Mouse (Mus musculus) gastrocnemius, adult 18-20 months (tissue): ENCODE results near the gene Rsf1. TPM values are rescaled to one million over a fixed set of nuclear protein-coding genes. Genes with fewer than 3 reads are reported as not detected.

Source experiments
- DNase-seq: peaks from one replicate; pipeline ENCODE4 v3.0.0; 2021; ENCODE audit warnings: low spot score
- long read RNA-seq, 2 experiments: library from polyadenylated mRNA; stranded (forward); transcript quantifications; one replicate each; pipeline ENCODE4 v2.0.0; 2021
- total RNA-seq, 2 experiments: library from RNA; stranded (reverse); gene quantifications; 2 replicates each; pipeline ENCODE4 v1.2.3; 2021

Rsf1 gene
- 10 to 100 TPM; 13.1 to 16.2 TPM for total RNA-seq
- long read RNA-seq, experiment 1, full-length matches to known transcripts: 3 of 4 reads
- long read RNA-seq, experiment 1, partial matches to known transcripts: 1 of 4 reads
- long read RNA-seq, experiment 1, other reads (novel, unspliced or antisense): 0 of 4 reads
- long read RNA-seq, experiment 2, full-length matches to known transcripts: 5 of 7 reads
- long read RNA-seq, experiment 2, partial matches to known transcripts: 0 of 7 reads
- long read RNA-seq, experiment 2, other reads (novel, unspliced or antisense): 2 of 7 reads

DNA sequence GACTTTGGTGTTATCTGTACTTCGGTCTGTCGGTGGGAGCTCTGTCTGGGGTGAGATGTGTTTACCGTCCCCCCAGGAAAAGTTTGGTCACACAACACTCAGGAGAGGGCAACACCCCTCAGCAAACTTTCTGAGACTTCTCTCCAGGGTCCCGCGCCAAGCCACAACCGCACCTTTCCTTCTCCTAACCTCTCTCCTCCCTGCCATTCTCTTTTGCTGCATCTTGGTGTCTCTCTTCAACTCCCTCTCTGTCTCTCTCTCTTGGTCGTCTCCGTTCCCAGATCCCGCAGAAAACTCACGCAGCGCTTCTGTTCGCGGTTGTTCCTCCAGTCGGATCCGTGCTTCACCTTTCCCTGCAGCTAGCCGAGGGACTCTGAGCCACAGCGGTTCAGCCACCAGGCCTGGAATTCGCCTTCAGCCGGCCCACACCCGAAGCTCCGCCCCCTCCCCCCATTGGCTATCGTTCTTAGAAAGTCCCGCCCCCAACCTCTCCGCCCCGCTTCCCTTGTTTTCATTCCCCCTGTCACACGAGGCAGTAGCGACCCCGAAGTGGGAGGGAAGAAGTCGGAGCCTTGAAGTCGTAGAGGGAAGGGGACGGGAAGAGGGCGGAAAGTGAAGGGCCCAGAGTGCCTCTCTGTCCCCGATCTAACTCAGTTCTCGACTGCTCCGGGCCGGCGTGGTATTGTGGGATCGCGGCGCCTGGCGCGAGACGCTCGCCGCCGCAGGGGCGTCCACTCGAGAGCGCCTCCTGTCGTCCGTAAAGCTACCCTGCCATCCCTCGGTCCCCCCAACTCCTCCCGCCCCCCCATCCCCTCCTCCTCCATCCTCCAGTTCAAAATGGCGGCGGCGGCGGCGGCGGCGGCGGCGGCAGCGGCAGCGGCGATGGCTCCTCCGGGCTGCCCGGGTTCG is at the start of gene Rsf1, which contains the start of gene Aamdc:
Gene Rsf1, plus strand, starts transcription at position 823 of the 909 bp plus-strand sequence.
Gene Aamdc, minus strand, starts transcription at position 431 of the 909 bp plus-strand sequence.
- DNase-seq: peak; percentile 94

DNA sequence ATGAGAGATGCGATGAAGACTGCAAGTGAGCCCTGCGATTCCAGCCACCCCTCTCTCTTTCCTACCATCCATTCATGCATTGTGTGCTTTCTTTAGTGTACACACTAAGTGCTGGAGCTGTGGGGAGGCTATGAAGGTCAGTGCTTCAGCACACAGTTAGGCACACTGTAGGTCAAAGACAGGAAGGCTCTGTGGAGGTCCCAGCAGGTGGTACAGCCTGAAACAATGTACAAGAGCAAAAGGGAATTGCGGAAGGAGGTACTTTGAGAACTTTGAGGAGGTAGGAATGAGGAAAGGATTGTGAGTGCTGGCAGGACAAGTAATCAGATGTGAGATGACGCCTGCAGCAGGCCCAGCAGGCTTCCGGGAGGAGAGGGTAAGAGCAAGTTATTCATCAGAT is 44.2 kb upstream of the Rsf1 start:
- DNase-seq: no peak

DNA sequence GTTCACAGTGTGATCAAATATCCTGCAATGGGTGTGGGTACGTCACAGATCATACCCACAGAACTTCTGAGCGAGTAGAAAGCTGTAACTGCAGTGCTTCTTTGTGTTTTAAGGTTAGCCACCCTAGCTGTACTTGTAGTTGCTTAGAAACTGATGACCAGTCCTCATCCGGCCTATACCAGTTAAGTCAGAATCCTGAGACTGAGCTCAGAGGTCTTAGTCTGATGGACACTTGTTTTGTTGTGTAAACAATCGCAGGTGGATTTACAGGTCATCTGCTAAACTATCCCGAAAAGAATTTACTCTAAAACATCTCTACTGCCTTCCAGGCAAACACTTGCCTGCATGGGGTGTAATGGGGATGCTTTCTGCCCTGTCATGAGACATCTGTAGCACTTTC is 43.1 kb upstream of the Rsf1 start:
- DNase-seq: no peak

DNA sequence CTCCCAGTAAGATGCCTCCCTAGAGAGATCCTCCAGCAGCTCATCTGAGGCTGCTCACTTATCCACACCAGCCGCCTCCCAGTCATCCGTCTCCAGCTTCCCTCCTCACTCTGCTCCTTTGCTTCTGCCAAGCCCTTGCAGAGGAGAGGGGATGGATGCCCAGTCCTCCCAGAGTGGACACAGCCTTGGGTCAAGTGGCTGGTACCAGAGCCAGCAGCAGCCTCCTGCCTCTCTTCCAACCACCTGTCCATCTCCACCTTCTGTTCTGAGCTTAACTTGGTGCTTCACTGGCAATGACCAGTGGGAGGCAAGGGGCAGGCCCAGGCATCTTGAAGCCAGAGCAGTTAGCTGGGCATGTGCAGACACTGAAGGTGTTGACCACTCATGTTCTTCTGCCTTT is 33.2 kb upstream of the Rsf1 start:
- DNase-seq: peak; percentile 68

DNA sequence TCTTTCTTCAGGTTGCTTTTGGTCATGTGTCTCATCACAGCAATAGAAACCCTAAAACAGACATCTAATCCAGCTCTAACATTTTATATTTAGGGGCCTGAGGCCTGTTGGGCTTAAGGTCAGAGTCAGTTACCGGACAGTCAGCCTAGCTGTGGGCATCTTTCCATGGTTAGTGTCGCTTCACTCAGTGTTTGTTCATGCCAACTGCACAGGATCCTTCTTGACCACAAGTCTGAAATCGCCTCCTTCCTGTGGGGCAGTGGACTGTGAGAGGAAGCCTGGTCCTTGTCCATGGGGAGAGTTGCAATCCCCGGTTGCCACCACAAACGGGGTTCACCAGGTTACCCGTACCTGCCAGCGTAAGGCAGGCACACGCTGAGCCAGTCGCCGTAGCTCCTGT is 30.4 kb upstream of the Rsf1 start:
- DNase-seq: peak; percentile 39

DNA sequence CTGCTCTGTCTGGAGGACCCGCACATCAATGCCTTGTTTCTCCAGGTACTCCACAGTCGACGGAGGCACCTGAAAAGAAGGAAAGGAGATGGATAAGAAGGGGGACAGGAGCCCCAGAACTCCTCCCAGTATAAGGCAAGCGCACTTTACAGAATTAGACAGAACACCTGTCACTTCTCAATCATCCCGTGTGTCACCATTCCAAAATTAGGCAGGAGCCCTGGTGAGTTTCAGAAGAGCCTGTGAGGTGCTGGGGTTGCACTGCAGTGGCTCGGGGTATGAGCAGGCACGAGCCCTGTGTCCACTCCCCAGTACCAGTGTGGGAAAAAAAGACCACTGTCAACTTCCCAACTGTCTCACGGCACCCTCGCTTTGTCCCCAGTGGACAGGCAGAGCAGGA is 29.0 kb upstream of the Rsf1 start:
- peak; percentile 69 for DNase-seq

DNA sequence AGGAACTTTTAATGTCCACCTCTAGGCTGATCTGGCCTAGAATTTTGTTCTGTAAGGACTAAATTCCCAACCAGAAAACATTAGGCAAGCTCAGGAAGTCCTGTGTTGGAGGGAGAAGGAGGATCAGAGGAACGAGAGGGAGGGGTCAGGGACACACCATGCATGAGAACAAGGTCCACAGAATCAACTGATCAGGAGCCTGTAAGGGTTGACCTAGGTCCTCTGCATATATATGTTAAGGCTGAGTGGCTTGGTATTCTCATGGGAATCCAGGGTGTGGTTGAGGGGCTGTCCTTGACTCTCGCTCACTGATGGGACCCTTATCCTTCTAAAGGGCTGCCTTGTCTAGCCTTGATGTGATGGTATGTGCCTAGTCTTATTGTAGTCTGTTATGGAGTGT is 16.1 kb upstream of the Rsf1 start:
- no peak for DNase-seq

DNA sequence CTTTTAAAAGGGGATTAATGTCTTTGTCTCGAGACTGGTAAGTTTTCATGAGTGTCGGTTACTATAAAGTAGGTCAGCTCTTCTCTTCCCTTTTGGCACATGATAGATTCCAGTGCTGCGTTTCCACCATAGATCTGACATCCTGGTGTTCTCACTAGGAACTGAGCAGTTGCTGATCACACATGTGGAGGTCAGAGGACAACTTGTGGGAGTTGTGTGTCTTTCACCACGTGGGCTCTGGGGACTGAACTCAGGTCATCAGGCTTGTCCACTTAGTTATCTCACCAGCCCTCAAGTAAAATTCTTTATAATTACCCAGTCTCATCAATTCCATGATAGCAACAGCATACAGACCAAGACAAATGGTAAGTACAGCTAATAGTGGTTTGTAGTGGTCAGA is 10.3 kb upstream of the Rsf1 start:
- no peak for DNase-seq

DNA sequence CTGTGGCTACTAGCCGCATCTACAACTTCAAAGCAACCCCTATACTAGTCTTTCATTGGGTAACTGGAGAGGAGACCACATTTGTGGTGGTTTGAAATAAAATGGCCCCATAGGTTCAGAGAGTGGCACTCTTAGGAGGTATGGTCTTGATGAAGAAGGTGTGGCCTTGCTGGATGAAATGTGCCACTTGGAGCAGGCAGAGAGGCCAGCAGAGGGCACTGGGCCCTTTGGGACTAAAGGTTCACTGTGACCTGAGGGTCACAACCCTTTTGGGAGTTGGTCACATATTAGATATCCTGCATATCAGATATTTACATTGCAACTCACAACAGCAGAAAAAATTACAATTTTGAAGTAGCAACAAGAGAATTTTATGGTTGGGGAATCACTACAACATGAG is 9.3 kb upstream of the Rsf1 start:
- no peak for DNase-seq

DNA sequence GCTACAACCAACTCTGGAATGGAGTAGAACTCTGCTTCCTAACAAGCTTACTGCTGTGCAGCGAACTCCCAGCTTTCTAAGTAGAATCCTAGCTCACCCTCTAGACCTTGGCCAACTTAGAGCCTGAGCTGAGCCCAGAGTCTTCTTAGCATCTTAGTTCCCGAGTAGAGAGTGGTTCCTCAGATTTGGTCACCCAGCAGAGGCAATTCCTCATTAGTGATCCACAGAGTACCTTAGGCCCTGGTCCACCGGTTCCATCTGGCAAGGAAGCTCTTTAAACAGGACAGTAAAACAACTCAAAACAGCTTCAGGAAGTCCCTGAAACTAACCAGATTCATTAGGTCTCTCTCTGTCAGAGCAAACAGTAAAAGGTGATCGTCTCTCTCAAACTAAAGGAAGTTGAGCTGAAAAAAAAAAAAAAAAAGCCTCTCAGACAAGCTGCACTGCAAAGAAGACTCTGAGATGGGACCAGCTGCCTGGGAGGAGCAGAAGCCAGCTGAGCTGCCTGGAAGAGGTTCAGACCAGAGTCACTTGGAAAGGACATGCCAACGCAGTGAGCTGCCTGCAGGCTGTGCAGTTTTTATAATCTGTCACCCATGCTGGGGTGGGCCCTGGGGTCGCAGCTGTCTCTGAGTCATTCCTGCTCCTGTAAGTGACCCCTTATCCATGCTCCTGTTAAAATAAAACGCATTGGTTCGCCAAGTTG is 1.2 kb upstream of the Rsf1 start:
- DNase-seq: peak; percentile 73

DNA sequence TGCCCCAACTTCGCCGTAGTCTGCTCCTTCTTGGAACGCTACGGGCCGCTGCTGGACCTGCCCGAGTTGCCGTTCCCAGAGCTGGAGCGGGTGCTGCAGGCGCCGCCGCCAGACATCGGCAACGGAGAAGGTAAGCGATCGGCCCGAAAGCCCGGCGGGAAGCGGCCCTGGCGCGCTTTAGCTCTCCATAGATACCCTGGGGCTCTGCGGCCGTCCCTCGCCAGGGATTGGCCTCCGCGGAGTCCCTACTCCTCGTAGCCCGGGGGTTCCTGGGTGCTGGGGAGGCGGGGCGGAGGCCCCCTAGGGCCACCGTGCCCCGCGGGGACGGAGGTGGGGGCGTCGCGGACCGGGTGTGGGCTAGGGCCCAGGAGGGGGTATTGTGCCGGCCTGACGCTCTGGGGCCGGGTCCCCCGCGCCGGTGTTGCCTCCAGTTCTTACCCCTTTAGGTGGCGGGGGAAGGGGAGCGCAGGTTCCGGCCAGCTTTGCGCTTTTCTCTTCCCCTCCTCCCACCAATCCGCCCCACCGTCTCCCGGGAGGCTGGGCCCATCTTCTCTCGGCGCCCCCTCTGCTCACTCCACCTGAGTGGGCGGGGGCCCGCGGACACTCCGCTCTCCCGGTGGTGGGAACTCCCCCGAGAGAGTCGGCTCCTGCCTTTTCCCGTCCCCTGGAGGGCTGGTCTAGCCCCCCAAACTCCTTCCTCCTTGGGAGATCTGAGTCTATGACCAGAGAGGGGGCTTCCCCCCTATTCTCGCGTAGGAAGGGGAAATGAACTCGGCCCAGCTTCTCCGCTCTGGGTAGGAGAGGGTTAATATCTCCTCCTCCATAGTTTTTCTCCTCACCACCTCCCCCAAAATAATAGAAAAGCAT is 520 bp downstream of the Rsf1 start:
- peak; percentile 20 for DNase-seq

DNA sequence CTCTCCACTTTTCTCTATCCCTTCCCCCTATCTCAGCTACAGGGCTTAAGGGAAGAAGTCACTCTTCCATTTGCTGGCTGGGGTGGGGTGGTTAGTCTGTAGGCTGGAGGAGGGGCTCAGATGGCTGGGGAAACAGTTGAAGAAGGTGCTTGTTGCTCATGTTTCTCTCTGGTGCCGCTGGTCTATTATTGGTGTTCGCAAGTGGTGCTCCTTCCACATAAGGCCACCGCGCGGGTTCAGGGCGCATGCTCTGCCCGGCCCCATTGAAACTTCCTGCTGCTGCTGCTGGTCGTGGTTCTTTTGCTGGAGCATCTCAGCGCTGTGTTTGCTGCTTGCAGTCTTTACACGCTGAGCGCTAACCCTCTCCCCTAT is 1.1 kb downstream of the Rsf1 start:
- peak; percentile 81 for DNase-seq

DNA sequence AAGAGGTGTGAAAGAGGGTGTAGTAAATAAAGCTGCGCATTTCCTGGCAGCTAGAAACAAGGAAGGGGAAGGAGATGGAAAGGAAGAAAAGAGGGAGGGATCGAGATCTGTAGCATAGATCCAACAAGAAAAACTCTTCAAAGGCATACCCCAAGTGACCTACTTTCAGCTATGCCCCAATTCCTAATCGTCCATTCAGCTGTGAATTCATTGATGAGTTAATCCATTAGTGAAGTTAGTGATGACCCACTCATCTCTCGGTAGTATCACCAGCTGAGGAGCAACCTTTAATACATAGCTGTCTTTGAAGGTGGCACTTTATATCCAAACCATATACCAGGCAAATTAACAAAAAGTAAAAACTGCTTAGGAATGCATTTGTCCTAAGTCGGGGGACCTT is 8.8 kb downstream of the Rsf1 start:
- DNase-seq: no peak

DNA sequence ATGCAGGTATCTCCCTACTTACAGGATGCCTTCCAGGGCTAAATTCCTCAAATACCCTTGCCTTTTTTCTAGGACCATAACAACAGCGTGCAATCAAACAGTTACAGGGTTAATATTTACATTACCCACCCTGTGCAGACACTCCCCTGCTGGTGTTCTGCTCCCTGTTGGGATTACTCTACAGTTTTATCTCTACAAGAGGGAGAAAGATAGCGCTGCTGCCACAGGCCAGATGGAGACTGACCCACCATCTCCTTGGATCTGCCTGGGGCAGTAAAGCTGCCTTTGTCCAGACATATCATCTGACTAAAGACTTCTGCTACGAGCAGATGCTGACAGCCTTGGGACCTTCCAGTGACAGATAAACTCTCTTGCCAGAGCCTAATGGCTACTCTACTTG is 10.8 kb downstream of the Rsf1 start:
- no peak for DNase-seq

DNA sequence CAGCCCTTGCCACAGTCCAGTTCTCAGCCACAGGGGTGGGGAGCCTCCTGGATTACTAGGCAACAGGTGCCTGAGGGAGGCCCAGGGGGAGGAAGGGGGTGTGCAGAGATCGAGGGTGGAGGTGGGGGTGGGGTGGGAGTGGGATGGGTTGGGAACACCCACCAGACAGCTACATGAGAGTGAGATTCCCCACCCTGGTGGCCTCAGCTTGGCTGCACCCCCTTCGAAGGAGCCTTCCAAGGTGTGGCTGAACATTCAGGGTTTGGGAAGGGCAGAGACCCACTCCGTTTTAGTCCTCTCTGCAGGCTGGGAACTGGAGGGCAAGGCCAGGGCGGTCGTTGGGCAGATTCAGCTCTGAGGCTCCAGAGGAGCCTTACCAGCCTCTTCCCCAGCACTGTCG is 11.6 kb downstream of the Rsf1 start:
- DNase-seq: no peak

DNA sequence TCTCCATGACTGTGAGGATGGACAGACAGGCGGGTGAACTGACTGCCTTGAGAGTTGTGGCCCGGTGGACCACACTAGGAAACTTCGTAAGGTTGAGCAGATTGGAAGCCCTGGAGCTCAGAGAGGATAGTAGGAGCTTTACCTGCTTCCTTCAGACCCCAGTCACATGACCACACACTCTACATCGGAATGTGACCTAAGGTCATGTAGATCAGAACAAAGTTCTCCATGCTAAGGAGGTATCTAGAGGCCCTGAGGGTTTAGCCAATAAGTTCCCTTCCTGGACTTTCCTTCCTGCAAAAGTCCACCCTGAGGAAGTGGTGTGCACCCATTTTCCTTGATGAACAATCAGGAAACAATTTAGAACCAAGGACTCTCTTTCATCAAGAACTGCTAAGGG is 12.7 kb downstream of the Rsf1 start:
- DNase-seq: no peak

DNA sequence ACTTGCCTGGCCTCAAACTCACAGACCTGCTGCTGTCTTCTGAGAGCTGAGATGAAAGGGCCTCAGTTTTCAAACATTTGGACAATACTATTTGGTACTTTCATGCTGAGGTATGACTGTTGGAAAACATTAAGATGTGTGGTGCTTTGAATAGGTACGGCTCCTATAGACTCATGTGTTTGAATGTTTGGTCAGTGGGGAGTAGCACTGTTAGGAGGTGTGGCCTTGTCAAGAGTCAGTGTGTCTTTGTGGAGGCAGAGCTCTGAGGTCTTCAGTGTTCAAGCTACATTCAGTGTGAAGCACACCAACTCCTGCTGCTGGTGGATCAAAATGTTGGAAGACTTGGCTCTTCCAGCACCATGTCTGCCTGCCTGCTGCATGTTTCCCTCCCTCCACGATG is 13.8 kb downstream of the Rsf1 start:
- DNase-seq: no peak

DNA sequence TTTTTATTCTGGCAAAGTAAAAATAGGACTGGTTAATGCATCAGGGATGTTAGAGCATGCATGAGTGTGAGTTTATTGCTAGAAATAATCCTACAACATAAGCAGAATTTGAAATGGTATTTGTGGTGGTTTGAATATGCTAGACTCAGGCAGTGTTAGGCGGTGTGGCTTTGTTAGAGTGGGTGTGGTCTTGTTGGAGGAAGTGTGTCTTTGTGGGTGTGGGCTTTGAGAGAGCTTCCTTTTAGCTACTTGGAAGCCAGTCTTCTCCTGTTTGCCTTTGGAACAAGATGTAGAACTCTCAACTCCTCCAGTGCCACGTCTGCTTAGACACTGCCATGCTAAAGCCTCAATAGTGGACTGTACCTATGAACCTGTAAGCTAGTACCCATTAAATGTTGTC is 18.9 kb downstream of the Rsf1 start:
- DNase-seq: no peak

DNA sequence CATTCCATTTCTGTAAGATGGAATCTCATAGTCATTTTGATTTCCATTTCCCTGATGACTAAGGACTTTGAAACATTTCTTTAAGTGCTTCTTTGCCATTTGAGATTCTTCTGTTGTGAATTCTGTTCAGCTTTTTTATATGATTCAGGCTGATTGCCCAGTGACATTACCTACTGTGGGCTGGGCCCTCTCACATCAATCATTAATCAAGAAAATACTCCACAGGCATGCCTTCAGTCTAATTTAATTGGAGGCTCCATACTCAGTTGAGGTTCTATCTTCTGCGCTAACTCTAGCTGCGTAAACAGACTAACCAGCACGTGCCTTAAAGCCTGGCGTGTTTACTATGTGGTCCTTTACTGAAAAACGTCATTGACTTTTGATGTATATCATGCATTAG is 41.7 kb downstream of the Rsf1 start:
- no peak for DNase-seq

DNA sequence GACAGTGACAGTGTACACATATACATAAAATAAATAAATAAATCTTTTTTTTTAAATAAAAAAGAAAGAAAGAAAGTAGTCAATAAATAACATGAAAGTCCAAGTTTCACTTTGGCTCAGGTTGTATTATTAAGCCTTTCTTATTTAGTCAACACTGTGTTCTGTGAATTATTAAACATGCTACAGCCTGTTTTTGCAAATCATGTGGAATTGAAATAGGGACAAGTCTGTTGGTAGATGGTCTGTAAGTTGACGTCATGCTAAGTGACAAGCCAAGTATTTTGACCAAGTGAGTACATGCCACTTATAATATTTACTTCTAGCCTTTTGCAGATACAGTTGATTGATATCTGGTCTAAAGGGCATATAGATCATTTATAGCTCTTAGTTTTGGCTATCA is 43.0 kb downstream of the Rsf1 start:
- no peak for DNase-seq

DNA sequence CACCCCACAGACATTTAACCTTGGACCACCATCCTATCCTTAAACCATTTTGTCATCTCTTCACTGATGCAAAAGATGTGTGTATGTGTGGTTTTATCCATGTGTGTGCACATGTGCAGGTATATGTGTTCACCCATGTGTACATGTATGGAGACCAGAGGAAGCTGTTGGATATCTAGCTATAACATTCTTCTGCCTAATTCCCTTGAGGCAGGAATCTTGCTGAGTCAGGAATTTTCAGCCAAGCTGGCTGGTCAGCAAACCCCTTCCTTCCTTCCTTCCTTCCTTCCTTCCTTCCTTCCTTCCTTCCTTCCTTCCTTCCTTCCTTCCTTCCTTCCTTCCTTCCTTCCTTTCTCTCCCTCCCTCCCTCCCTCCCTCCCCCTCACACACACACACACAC is 43.7 kb downstream of the Rsf1 start:
- DNase-seq: no peak
